Mouse (Mus musculus): Measurements from ENCODE around the gene Zfp697.

GRCm38 (mm10) chr3:98366086-98366485 is 16.2 kb upstream of the Zfp697 start:
- TF ChIP-seq CTCF (IDR thresholded peaks at IDR 0.05; ENCODE audit: low read depth) (no peak), EP300 (IDR thresholded peaks at IDR 0.05; ENCODE audit: low read depth) (no peak)
